Mouse (Mus musculus) stomach, embryonic 16.5 days (tissue): ENCODE results near the gene Ulk3. TPM values are rescaled to one million over a fixed set of nuclear protein-coding genes. Genes with fewer than 3 reads are reported as not detected.

Source experiments
- ATAC-seq: fragments of 200-750 bp; cut with Nextera tagmentation; 2 replicates; pipeline ENCODE4 v1.8.0; 2017; ENCODE audit warnings: moderate number of reproducible peaks, moderate TSS enrichment; ENCODE audit not compliant: insufficient read depth, low FRiP score
- H3K27ac ChIP-seq: fragments of 300-500 bp; sonication (generic); 2 replicates; pipeline ENCODE4 v1.5.1; 2014; ENCODE audit warnings: low read length
- H3K27me3 ChIP-seq: fragments of 300-500 bp; sonication (generic); 2 replicates; pipeline ENCODE4 v1.6.1; 2014; ENCODE audit warnings: low read length, control low read depth, mixed read lengths; ENCODE audit not compliant: control insufficient read depth, insufficient read depth
- H3K36me3 ChIP-seq: fragments of 300-500 bp; sonication (generic); 2 replicates; pipeline ENCODE4 v1.6.1; 2014; ENCODE audit warnings: low read length; ENCODE audit not compliant: control insufficient read depth, insufficient read depth
- H3K4me1 ChIP-seq: fragments of 300-500 bp; sonication (generic); 2 replicates; pipeline ENCODE4 v1.6.1; 2014; ENCODE audit warnings: low read length, control low read depth, mixed read lengths; ENCODE audit not compliant: control insufficient read depth, insufficient read depth
- H3K4me2 ChIP-seq: fragments of 300-500 bp; sonication (generic); 2 replicates; pipeline ENCODE4 v1.6.1; 2014; ENCODE audit warnings: low read depth, low read length, mixed read lengths
- H3K4me3 ChIP-seq: fragments of 300-500 bp; sonication (generic); replicated peaks from 2 replicates; pipeline ENCODE4 v1.5.1; 2014; ENCODE audit warnings: mild to moderate bottlenecking, low read length
- H3K9ac ChIP-seq: fragments of 300-500 bp; sonication (generic); 2 replicates; pipeline ENCODE4 v1.6.1; 2014; ENCODE audit warnings: low read length
- H3K9me3 ChIP-seq: fragments of 300-500 bp; sonication (generic); replicated peaks from 2 replicates; pipeline ENCODE4 v1.6.1; 2016; ENCODE audit warnings: low read length, control low read depth; ENCODE audit not compliant: control insufficient read depth
- WGBS: fragments of 180-500 bp; shearing (Covaris S2); extraction: QIAGEN DNeasy Blood & Tissue Kit; methylation state at CpG from one replicate; pipeline ENCODE4 v1.1.7; 2014; 5-methylcytosine and 5-hydroxymethylcytosine counted together
- polyA plus RNA-seq: library from polyadenylated mRNA; unstranded; fragments of >200 nt; fragmentation: Nextera tagmentation; extraction: Ambion mirVana; gene quantifications from 2 replicates; pipeline ENCODE4 v1.2.1, GENCODE M21; 2015

Gene Ulk3
- polyA plus RNA-seq, 1 experiment from 2014 or later: 22.3 TPM

DNA sequence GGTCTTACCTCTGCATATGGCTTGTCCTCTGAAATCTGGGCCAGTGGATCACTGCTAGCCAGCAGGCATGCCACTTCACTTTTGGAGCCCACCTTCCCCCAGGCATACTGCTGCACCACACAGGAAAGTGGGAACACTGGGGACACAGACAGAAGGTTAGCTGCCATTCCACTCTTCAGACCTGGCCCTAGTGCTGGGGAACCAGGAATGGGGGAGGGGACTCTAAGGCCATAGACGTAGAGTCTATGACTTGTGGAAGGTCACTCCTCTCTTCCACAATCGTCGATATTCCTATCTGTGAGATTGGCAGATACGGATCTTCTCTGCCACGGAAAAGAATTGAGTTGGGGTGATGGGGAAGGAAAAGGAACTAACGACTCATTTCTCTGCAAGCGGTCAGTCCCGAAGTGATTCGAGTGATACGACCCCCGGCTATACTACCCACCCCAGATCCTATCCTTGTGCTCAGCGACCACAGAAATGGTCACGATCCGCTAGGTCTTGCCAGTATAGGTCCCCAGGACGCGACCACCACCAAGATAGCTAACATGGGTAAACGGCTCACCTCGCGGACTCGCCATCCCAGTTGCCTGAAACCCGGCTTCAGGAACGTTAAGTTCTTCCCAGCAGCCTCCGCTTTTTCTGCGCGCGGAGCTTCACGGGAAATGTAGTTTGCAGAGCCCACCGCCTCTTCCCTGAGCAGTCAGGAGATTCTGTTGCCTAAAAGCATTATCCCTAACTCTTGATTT is 36.9 kb upstream of the Ulk3 start, which contains the start of gene Mpi:
Gene Mpi, minus strand, starts transcription at position 625 of the 749 bp plus-strand sequence.
- H3K27me3 ChIP-seq: no peaks in the 10 kb centered on the region
- under 1% methylated on average over 28 of the region's 28 CpGs for WGBS
- H3K9me3 ChIP-seq: no peaks in the 10 kb centered on the region
- H3K4me2 ChIP-seq: peak within 1 kb of the TSS; percentile 78
- ATAC-seq: peak; percentile 45; the same call in 1 of the 2 replicates
- no peak within 1 kb of the TSS for H3K27ac ChIP-seq
- peaks cover 11% of the 10 kb centered on the region for H3K4me1 ChIP-seq
- H3K36me3 ChIP-seq: peaks cover 9% of the 10 kb centered on the region; the same call in 1 of the 2 replicates
- H3K4me3 ChIP-seq: peak within 1 kb of the TSS; percentile 68
- peak within 1 kb of the TSS; percentile 81 for H3K9ac ChIP-seq

- Histone ChIP-seq H3K4me3 (no peak overlapping the region), H3K27ac (no peak overlapping the region), H3K4me2 (no peak overlapping the region), H3K9me3 (no peaks in the 10 kb centered on the region), H3K27me3 (no peaks in the 10 kb centered on the region), H3K4me1 (peaks cover 6% of the 10 kb centered on the region), H3K36me3 (peaks cover 9% of the 10 kb centered on the region; the same call in 1 of the 2 replicates), H3K9ac (no peak overlapping the region)
- no peak for ATAC-seq
- 74% methylated on average over 11 of the region's 11 CpGs for WGBS
Observed at GRCm38 (mm10) chr9:57553119-57553518, 36.1 kb upstream of the Ulk3 start.

DNA sequence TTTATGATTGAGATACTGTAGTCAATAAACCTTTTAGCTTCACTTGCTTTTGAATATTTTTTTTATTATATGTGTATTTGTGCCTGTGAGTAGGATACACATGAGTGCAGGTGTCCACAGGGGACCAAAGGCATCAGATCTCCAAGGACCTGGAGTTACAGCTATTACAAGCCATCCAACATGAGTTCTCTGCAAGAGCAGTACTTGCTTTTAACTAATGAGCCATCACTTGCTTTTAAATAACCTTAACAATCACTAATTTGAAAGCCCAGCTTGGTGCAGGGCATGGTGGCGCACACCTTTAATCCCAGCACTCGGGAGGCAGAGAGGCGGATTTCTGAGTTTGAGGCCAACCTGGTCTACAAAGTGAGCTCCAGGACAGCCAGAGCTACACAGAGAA is 34.5 kb upstream of the Ulk3 start:
- Histone ChIP-seq H3K36me3 (no peaks in the 10 kb centered on the region), H3K4me1 (peaks cover 6% of the 10 kb centered on the region), H3K9ac (no peak overlapping the region), H3K9me3 (no peaks in the 10 kb centered on the region), H3K4me2 (no peak overlapping the region), H3K27ac (no peak overlapping the region), H3K27me3 (no peaks in the 10 kb centered on the region), H3K4me3 (no peak overlapping the region)
- ATAC-seq: no peak
- 49% methylated on average over 3 of the region's 3 CpGs for WGBS

GRCm38 (mm10) chr9:57557215-57557614 is 32.0 kb upstream of the Ulk3 start:
- WGBS: 74% methylated on average over 3 of the region's 3 CpGs
- H3K9me3 ChIP-seq: no peaks in the 10 kb centered on the region

GRCm38 (mm10) chr9:57558625-57559024 is 30.6 kb upstream of the Ulk3 start:
- H3K27me3 ChIP-seq: no peaks in the 10 kb centered on the region
- H3K9ac ChIP-seq: no peak overlapping the region
- H3K27ac ChIP-seq: no peak overlapping the region
- no peak for ATAC-seq
- H3K4me1 ChIP-seq: peaks cover 27% of the 10 kb centered on the region
- H3K4me3 ChIP-seq: no peak overlapping the region
- 82% methylated on average over 4 of the region's 4 CpGs for WGBS
- no peaks in the 10 kb centered on the region for H3K36me3 ChIP-seq
- H3K9me3 ChIP-seq: no peaks in the 10 kb centered on the region
- no peak overlapping the region for H3K4me2 ChIP-seq

More at GRCm38 (mm10) chr9:57557215-57557614, 32.0 kb upstream of the Ulk3 start:
- Histone ChIP-seq H3K36me3 (no peaks in the 10 kb centered on the region), H3K4me2 (no peak overlapping the region), H3K4me3 (no peak overlapping the region), H3K4me1 (peaks cover 14% of the 10 kb centered on the region), H3K27ac (no peak overlapping the region), H3K27me3 (no peaks in the 10 kb centered on the region), H3K9ac (no peak overlapping the region)
- ATAC-seq: no peak

- Histone ChIP-seq H3K27me3 (no peaks in the 10 kb centered on the region), H3K4me2 (no peak overlapping the region), H3K4me1 (peaks cover 31% of the 10 kb centered on the region), H3K36me3 (no peaks in the 10 kb centered on the region), H3K9me3 (no peaks in the 10 kb centered on the region), H3K4me3 (no peak overlapping the region), H3K9ac (no peak overlapping the region), H3K27ac (no peak overlapping the region)
- no peak for ATAC-seq
- 62% methylated on average over 2 of the region's 2 CpGs for WGBS
Observed at GRCm38 (mm10) chr9:57559568-57559967, 29.7 kb upstream of the Ulk3 start.

DNA sequence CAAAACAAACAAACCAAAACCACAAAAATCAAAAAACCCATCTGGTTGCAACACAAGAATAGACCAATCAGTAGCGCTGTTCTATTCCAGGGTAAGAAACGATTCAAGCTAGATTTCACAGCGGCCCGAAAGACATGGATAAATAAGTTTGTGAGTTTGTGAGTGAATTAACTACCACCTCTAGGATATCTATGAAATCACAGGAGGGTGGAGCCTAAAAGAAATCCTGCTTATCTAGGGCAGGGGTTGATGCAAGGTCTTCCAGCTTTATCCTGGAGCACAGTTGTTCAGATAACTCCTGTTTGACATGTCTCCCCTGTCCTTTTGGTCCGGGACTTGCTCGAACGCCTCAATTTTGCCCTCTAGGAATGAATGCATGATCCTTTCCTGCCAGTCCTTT is 29.0 kb upstream of the Ulk3 start:
- Histone ChIP-seq H3K4me1 (peaks cover 32% of the 10 kb centered on the region), H3K27me3 (no peaks in the 10 kb centered on the region), H3K4me3 (peak overlapping the region; percentile 66), H3K36me3 (no peaks in the 10 kb centered on the region), H3K27ac (peak overlapping the region; percentile 24; the same call in 1 of the 2 replicates), H3K4me2 (peak overlapping the region; percentile 84), H3K9ac (peak overlapping the region; percentile 78), H3K9me3 (no peaks in the 10 kb centered on the region)
- WGBS: 25% methylated on average over 7 of the region's 7 CpGs
- ATAC-seq: no peak

DNA sequence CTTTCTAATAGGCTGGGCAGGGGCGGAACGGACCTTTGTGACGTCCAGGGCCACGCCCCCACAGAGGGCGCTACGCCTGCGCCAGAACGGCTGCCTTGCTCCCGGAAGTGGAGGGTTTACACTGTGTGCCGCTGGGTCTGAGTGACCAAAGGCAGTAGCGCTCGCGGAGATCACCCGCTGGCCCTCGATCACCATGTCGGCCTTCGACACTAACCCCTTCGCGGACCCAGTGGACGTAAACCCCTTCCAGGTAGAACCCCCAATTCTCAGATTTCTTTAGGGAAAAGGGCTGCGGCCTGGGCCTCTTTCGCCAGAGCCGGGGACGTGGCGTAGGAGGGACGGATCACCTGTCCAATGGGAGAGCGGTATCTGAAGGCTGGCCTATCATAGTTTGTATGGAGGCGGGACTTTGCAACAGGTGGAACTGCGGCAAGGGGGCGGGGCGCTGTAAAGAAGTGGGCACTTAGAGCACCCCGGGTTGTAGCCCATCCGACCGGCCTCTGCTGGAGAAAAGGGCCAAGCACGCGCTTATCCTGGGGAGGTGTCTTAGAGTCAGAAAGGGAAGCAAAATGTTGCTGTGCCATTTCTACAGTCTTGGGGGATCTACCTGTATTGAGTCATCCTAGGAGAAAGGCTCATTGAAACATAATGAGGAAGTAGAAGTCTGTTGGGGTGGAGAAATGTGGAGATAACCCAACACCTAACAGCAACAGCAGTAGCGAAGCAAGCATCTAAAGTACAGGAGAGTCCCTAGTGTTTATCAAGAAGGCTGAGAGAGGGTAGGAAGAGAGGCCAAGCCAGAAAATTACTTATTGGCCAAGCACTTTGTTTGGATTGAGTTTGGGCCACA is 28.2 kb upstream of the Ulk3 start, which contains the start of gene Scamp2:
Gene Scamp2, plus strand, starts transcription at position 83 of the 850 bp plus-strand sequence.
- no peaks in the 10 kb centered on the region for H3K36me3 ChIP-seq
- H3K4me2 ChIP-seq: peak within 1 kb of the TSS; percentile 84
- ATAC-seq: peak; percentile 97
- H3K27me3 ChIP-seq: no peaks in the 10 kb centered on the region
- under 1% methylated on average over 37 of the region's 37 CpGs for WGBS
- H3K27ac ChIP-seq: peak within 1 kb of the TSS; percentile 94
- peak within 1 kb of the TSS; percentile 78 for H3K9ac ChIP-seq
- no peaks in the 10 kb centered on the region for H3K9me3 ChIP-seq
- peaks cover 40% of the 10 kb centered on the region for H3K4me1 ChIP-seq
- H3K4me3 ChIP-seq: peak within 1 kb of the TSS; percentile 66

GRCm38 (mm10) chr9:57561711-57562099 is 27.5 kb upstream of the Ulk3 start:
- WGBS: 64% methylated on average over 13 of the region's 13 CpGs
- Histone ChIP-seq H3K4me2 (peak overlapping the region; percentile 84), H3K4me3 (peak overlapping the region; percentile 66), H3K27me3 (no peaks in the 10 kb centered on the region), H3K4me1 (peaks cover 44% of the 10 kb centered on the region), H3K36me3 (no peaks in the 10 kb centered on the region), H3K27ac (peak overlapping the region; percentile 94), H3K9ac (peak overlapping the region; percentile 78), H3K9me3 (no peaks in the 10 kb centered on the region)
- ATAC-seq: no peak
